Comparison of ENCODE assay signal across 24 mouse cellular contexts in genomic region chr15:81425311-81425710, GRCm38 (mm10). TPM values are rescaled to one million over a fixed set of nuclear protein-coding genes. Genes with fewer than 3 reads are reported as not detected.
DNase-seq lines count a peak whose midpoint lies in the region; ATAC-seq and TF ChIP-seq lines count a peak whose summit lies in the region.
"Had no signal": no experiment of that assay in that cellular context is flagged by ENCODE, and none has a peak within 500 bp of the region (broad histone marks: within the 10 kb centered on the region; RNA-seq: fewer than 3 reads in every experiment).

No protein-coding gene starts in this region.

- no peak overlapping the region for H3K9ac ChIP-seq in liver, embryonic 13.5 days
- H3K9ac ChIP-seq in liver, embryonic 11.5 days (ENCODE audit: low read depth, low read length), result no peak overlapping the region
- H3K9ac ChIP-seq in ES-E14 (ENCODE audit: insufficient read depth, low read depth, low read length, poor library complexity, severe bottlenecking), result no peak overlapping the region
- H3K9ac ChIP-seq: embryonic facial prominence, embryonic 12.5 days; forebrain, embryonic 13.5 days; forebrain, embryonic 15.5 days had no signal

- no peaks in the 10 kb centered on the region for H3K9me3 ChIP-seq in liver, embryonic 13.5 days (replicated peaks)
- H3K9me3 ChIP-seq in liver, embryonic 11.5 days (ENCODE audit: control insufficient read depth, low read length), result no peaks in the 10 kb centered on the region
- no peaks in the 10 kb centered on the region for H3K9me3 ChIP-seq in ES-E14 (ENCODE audit: control insufficient read depth, insufficient read depth, low read depth, low read length)
- H3K9me3 ChIP-seq: embryonic facial prominence, embryonic 10.5 days; embryonic facial prominence, embryonic 12.5 days; forebrain, embryonic 13.5 days; forebrain, embryonic 15.5 days had no signal

- peaks cover 27% of the 10 kb centered on the region for H3K4me1 ChIP-seq in liver, embryonic 13.5 days (replicated peaks)
- no peaks in the 10 kb centered on the region for H3K4me1 ChIP-seq in liver, embryonic 11.5 days (replicated peaks; ENCODE audit: control insufficient read depth, insufficient read depth, low read length)
- peaks cover 0 to 5% of the 10 kb centered on the region in 2 experiments; a peak in 1 of 4 replicates for H3K4me1 ChIP-seq in ES-E14 (ENCODE audit: control insufficient read depth in 2 of 2, insufficient read depth in 2 of 2, low read length in 2 of 2, poor library complexity in 1 of 2)
- H3K4me1 ChIP-seq: embryonic facial prominence, embryonic 10.5 days; embryonic facial prominence, embryonic 12.5 days had no signal

- H3K27me3 ChIP-seq in liver, embryonic 13.5 days, result no peaks in the 10 kb centered on the region
- no peaks in the 10 kb centered on the region for H3K27me3 ChIP-seq in liver, embryonic 11.5 days (replicated peaks; ENCODE audit: control insufficient read depth, insufficient read depth, low read length)
- H3K27me3 ChIP-seq: embryonic facial prominence, embryonic 12.5 days; forebrain, embryonic 13.5 days; forebrain, embryonic 15.5 days had no signal

- peak; percentile 50 for DNase-seq in heart, adult 11 months
- no peak for DNase-seq in heart, postnatal 10 days
- DNase-seq in liver, embryonic 13.5 days, result no peak
- DNase-seq in liver, embryonic 11.5 days (ENCODE audit: low spot score), result no peak
- DNase-seq in 416B (ENCODE audit: low read depth) (peak; percentile 24), ES-E14 (ENCODE audit: low read depth, low spot score) (no peak)
- no peak for DNase-seq in spleen, postnatal 4 days (ENCODE audit: low spot score in 2 of 2)
- DNase-seq: adrenal gland, adult 8-10 months; adrenal gland, postnatal 14 days; adrenal gland, postnatal 36 days; cerebellum, adult 11-12 months; cerebellum, adult 2 months; cerebellum, adult 9-10 months; cerebellum, postnatal 10 days; cerebellum, postnatal 25 days had no signal

- peak overlapping the region; percentile 25; the same call in 1 of the 2 replicates for H3K27ac ChIP-seq in liver, embryonic 13.5 days
- no peak overlapping the region for H3K27ac ChIP-seq in liver, embryonic 11.5 days (ENCODE audit: low read depth, low read length)
- no peak overlapping the region for H3K27ac ChIP-seq in ES-E14 (ENCODE audit: insufficient read depth, low read depth, low read length, poor library complexity, severe bottlenecking)
- H3K27ac ChIP-seq: embryonic facial prominence, embryonic 10.5 days; embryonic facial prominence, embryonic 12.5 days; forebrain, embryonic 13.5 days; forebrain, embryonic 15.5 days had no signal

- intact Hi-C loops in heart, postnatal 10 days (cut with DNase I), result no loop called here

- H3K36me3 ChIP-seq in liver, embryonic 13.5 days, result peaks cover 14% of the 10 kb centered on the region
- H3K36me3 ChIP-seq in liver, embryonic 11.5 days (ENCODE audit: control insufficient read depth, insufficient read depth, low read length), result no peaks in the 10 kb centered on the region
- H3K36me3 ChIP-seq in ES-E14 (ENCODE audit: control insufficient read depth, insufficient read depth, low read length, poor library complexity, severe bottlenecking), result peaks cover 10% of the 10 kb centered on the region

- H3K4me3 ChIP-seq in liver, embryonic 13.5 days (replicated peaks), result no peak overlapping the region
- H3K4me3 ChIP-seq in liver, embryonic 11.5 days (ENCODE audit: low read depth, low read length), result no peak overlapping the region
- no peak overlapping the region for H3K4me3 ChIP-seq in ES-E14 (ENCODE audit: insufficient read depth in 1 of 2, low read depth in 1 of 2, low read length in 2 of 2, poor library complexity in 1 of 2, severe bottlenecking in 1 of 2)
- H3K4me3 ChIP-seq: embryonic facial prominence, embryonic 10.5 days; embryonic facial prominence, embryonic 12.5 days; forebrain, embryonic 13.5 days; forebrain, embryonic 15.5 days had no signal

- in situ Hi-C loops in ES-E14 (cut with MboI; ENCODE audit: low sequenced_read_pairs in 2 of 2, unreplicated experiment in 2 of 2), result no loop called here

- no peak overlapping the region for H3K4me2 ChIP-seq in liver, embryonic 13.5 days
- no peak overlapping the region for H3K4me2 ChIP-seq in liver, embryonic 11.5 days
- H3K4me2 ChIP-seq: embryonic facial prominence, embryonic 12.5 days; forebrain, embryonic 13.5 days; forebrain, embryonic 15.5 days had no signal

- peak; percentile 64 for ATAC-seq in liver, embryonic 13.5 days (ENCODE audit: low read depth)
- ATAC-seq in liver, embryonic 11.5 days (replicated peaks; ENCODE audit: low FRiP score), result no peak
- no peak for ATAC-seq in monocyte, adult 5-6 weeks (replicated peaks; ENCODE audit: insufficient number of reproducible peaks, low FRiP score, low TSS enrichment, poor library complexity, severe bottlenecking)
- ATAC-seq: activated CD4-positive, CD25-positive, alpha-beta regulatory T cell, adult 4 months; forebrain, embryonic 13.5 days; forebrain, embryonic 15.5 days had no signal

- 79% methylated on average over 3 of the region's 3 CpGs for WGBS in liver, embryonic 13.5 days (ENCODE audit: insufficient replicate concordance)
- 85% methylated on average over 3 of the region's 3 CpGs for WGBS in liver, embryonic 11.5 days

TF ChIP-seq in ES-E14, 5 proteins besides CTCF, POLR2A, EP300 and RAD21:
- TF ChIP-seq MAFK (IDR thresholded peaks at IDR 0.05; ENCODE audit: insufficient read depth, low read depth, low read length), result 0 out of 2 replicates have a peak, but pooled peaks have one; percentile 21
- no peak for TF ChIP-seq ZC3H11A (IDR thresholded peaks at IDR 0.05; ENCODE audit: borderline replicate concordance, low read depth, low read length)
- TF ChIP-seq ZNF384 (IDR thresholded peaks at IDR 0.05; ENCODE audit: low read depth, low read length), result no peak
- TF ChIP-seq HCFC1 (IDR thresholded peaks at IDR 0.05; ENCODE audit: borderline replicate concordance, insufficient read depth, low read length), result no peak
- no peak for TF ChIP-seq CHD2 (IDR thresholded peaks at IDR 0.05; ENCODE audit: low read depth, low read length)

RNA-seq across cellular contexts. Expression of gene Dnajb7, which starts 17.2 kb away (rescaled TPM):
- total RNA-seq in heart, postnatal 10 days (2021), result not detected
- polyA plus RNA-seq in liver, embryonic 13.5 days (2015; fragmentation: Nextera tagmentation; extraction: Ambion mirVana), result 0.92 and 0.95 TPM in 2 replicates
- 1.7 and 2.0 TPM in 2 replicates for polyA plus RNA-seq in liver, embryonic 11.5 days (2014; fragmentation: Nextera tagmentation; extraction: Ambion mirVana)
- total RNA-seq in ES-E14 (2012; rRNA removed), result not detected in 2 replicates
- 0.19 to 0.43 TPM in 2 of 3 replicates, not detected in the other for total RNA-seq in monocyte, adult 5-6 weeks (2017)
- total RNA-seq: adrenal gland, adult 18-20 months; adrenal gland, postnatal 14 days; adrenal gland, postnatal 36 days; MEL had no signal
- polyA plus RNA-seq: cortical plate, adult 2 months had no signal

RNA-seq across cellular contexts. Expression of gene Xpnpep3, which starts 25.4 kb away (rescaled TPM):
- 10 to 100 TPM; 12.7 to 13.9 TPM for total RNA-seq in heart, postnatal 10 days (2021)
- polyA plus RNA-seq in liver, embryonic 13.5 days (2015; fragmentation: Nextera tagmentation; extraction: Ambion mirVana), result 6.2 and 7.7 TPM in 2 replicates
- polyA plus RNA-seq in liver, embryonic 11.5 days (2014; fragmentation: Nextera tagmentation; extraction: Ambion mirVana), result 12.4 and 13.1 TPM in 2 replicates
- 16.4 and 17.6 TPM in 2 replicates for total RNA-seq in ES-E14 (2012; rRNA removed)
- 7.1 to 12.2 TPM (median 7.6 TPM) in 3 replicates for total RNA-seq in monocyte, adult 5-6 weeks (2017)

RNA-seq across cellular contexts. Expression of gene St13, which starts 25.4 kb away (rescaled TPM):
- total RNA-seq in heart, postnatal 10 days (2021), result 10 to 100 TPM; 89.0 to 93.6 TPM
- polyA plus RNA-seq in liver, embryonic 13.5 days (2015; fragmentation: Nextera tagmentation; extraction: Ambion mirVana), result 77.9 and 98.0 TPM in 2 replicates
- polyA plus RNA-seq in liver, embryonic 11.5 days (2014; fragmentation: Nextera tagmentation; extraction: Ambion mirVana), result 159 and 166 TPM in 2 replicates
- total RNA-seq in ES-E14 (2012; rRNA removed), result 217 and 254 TPM in 2 replicates
- 172 to 282 TPM (median 279 TPM) in 3 replicates for total RNA-seq in monocyte, adult 5-6 weeks (2017)

RNA-seq across cellular contexts. Expression of gene Rbx1, which starts 40.8 kb away (rescaled TPM):
- total RNA-seq in heart, postnatal 10 days (2021), result 100 to 1,000 TPM; 145 to 164 TPM
- polyA plus RNA-seq in liver, embryonic 13.5 days (2015; fragmentation: Nextera tagmentation; extraction: Ambion mirVana), result 336 and 337 TPM in 2 replicates
- 505 and 532 TPM in 2 replicates for polyA plus RNA-seq in liver, embryonic 11.5 days (2014; fragmentation: Nextera tagmentation; extraction: Ambion mirVana)
- total RNA-seq in ES-E14 (2012; rRNA removed), result 179 and 282 TPM in 2 replicates
- total RNA-seq in monocyte, adult 5-6 weeks (2017), result 121 to 126 TPM (median 122 TPM) in 3 replicates

Comparison
In these comparisons a context has a peak if more than half of its experiments do, and no peak if none do; other contexts are left out.
1. DNase-seq: peak in heart, adult 11 months (single experiment) and 416B (single experiment); none in heart, postnatal 10 days (0 of 2), liver, embryonic 13.5 days (single experiment), liver, embryonic 11.5 days (single experiment), ES-E14 (single experiment) and spleen, postnatal 4 days (0 of 2).